Mouse (Mus musculus) lung, adult 2 months (tissue): ENCODE results near the gene Lrrc55.

Experiments
- CTCF ChIP-seq: fragments of 200-500 bp; IDR thresholded peaks from 2 replicates; pipeline ENCODE4 v1.5.1; 2011; ENCODE audit warnings: mild to moderate bottlenecking, low read length, control low read depth; ENCODE audit not compliant: insufficient read depth
- POLR2A ChIP-seq: fragments of 200-500 bp; IDR thresholded peaks from 2 replicates; pipeline ENCODE4 v1.6.1; 2011; ENCODE audit warnings: low read depth, mild to moderate bottlenecking, control low read depth, low read length, borderline replicate concordance; ENCODE audit errors: extremely low read depth

- TF ChIP-seq POLR2A = no peak
- no peak for TF ChIP-seq CTCF
These were observed 1.3 kb upstream of the Lrrc55 start for GRCm38 (mm10) chr2:85198011-85198965.
